In the genomic region with DNA sequence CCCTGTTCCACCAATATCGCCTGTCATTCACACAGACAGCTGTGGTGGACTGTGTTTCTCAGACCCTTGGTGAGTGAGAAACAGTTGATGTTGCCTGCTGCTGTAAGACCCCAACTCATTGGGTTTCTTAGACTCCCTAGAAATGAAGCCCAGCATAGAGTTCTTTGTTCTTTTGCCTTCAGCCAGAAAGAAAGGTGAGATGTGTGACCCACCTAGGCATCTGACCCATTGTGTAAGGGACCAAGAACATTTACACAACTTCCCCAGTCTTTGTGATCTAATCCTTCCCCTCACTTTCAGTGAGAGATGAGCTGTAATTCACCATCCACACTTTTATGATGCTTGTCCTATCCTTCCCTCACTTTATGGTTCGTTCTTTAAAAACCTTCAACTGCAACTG, we compare ENCODE assay signal across 40 mouse cellular contexts. TPM values are rescaled to one million over a fixed set of nuclear protein-coding genes. Genes with fewer than 3 reads are reported as not detected.
"Had no signal": no experiment of that assay in that cellular context is flagged by ENCODE, and none has a peak within 500 bp of the region (broad histone marks: within the 10 kb centered on the region; RNA-seq: fewer than 3 reads in every experiment).

No protein-coding gene starts in this region.

RNA-seq across cellular contexts. Expression of a gene that starts 26.0 kb away (rescaled TPM):
- total RNA-seq: left cerebral cortex, postnatal 10 days; left cerebral cortex, postnatal 14 days; left cerebral cortex, postnatal 25 days; left cerebral cortex, postnatal 36 days; left cerebral cortex, postnatal 4 days; liver, adult 2 months; megakaryocyte progenitor cell, adult 5-6 weeks; megakaryocyte, adult 5-6 weeks; megakaryocyte-erythroid progenitor cell, adult 5-6 weeks; midbrain, postnatal 0 days; monocyte, adult 5-6 weeks had no signal
- polyA plus RNA-seq: limb, embryonic 10.5 days; limb, embryonic 11.5 days; limb, embryonic 12.5 days; limb, embryonic 13.5 days; limb, embryonic 14.5 days; limb, embryonic 15.5 days; liver, adult 2 months; liver, embryonic 11.5 days; liver, embryonic 12.5 days; liver, embryonic 13.5 days; liver, embryonic 14.5 days; liver, embryonic 15.5 days; liver, embryonic 16.5 days; liver, postnatal 0 days; lung, adult 2 months; lung, embryonic 14.5 days; lung, embryonic 15.5 days; lung, embryonic 16.5 days; lung, postnatal 0 days; macrophage; midbrain, embryonic 10.5 days; midbrain, embryonic 11.5 days; midbrain, embryonic 12.5 days; midbrain, embryonic 13.5 days; midbrain, embryonic 14.5 days; midbrain, embryonic 15.5 days; midbrain, embryonic 16.5 days; midbrain, postnatal 0 days; myocyte; neural tube, embryonic 11.5 days; neural tube, embryonic 12.5 days had no signal
